Mouse (Mus musculus) cortical plate, adult 2 months (tissue): ENCODE data around the gene B4galt5. TPM values are rescaled to one million over a fixed set of nuclear protein-coding genes. Genes with fewer than 3 reads are reported as not detected.
A peak's percentile ranks its signal among the peaks of the same experiment; 100 is the strongest.

Experiments
- H3K27ac ChIP-seq: fragments of 200-500 bp; 2 replicates; pipeline ENCODE4 v1.5.1; 2012; ENCODE audit warnings: low read length, control low read depth, inconsistent platforms; ENCODE audit not compliant: insufficient read depth
- H3K4me1 ChIP-seq: fragments of 200-500 bp; 2 replicates; pipeline ENCODE4 v1.6.1; 2011; ENCODE audit warnings: low read length; ENCODE audit not compliant: control insufficient read depth, insufficient read depth
- H3K4me3 ChIP-seq: fragments of 200-500 bp; 2 replicates; pipeline ENCODE4 v1.5.1; 2011; ENCODE audit warnings: mild to moderate bottlenecking, low read length, control low read depth; ENCODE audit not compliant: insufficient read depth
- CTCF ChIP-seq: fragments of 200-500 bp; IDR thresholded peaks from 2 replicates; pipeline ENCODE4 v1.5.1; 2011; ENCODE audit warnings: mild to moderate bottlenecking, control low read depth, low read length; ENCODE audit not compliant: insufficient read depth; ENCODE audit errors: extremely low read depth
- POLR2A ChIP-seq: fragments of 200-500 bp; IDR thresholded peaks from 2 replicates; pipeline ENCODE4 v1.6.1; 2011; ENCODE audit warnings: mild to moderate bottlenecking, low read length, control low read depth; ENCODE audit not compliant: insufficient read depth; ENCODE audit errors: extremely low read depth
- polyA plus RNA-seq: library from polyadenylated mRNA; depleted of rRNA; stranded (reverse); fragments of >200 nt; gene quantifications from 2 replicates; pipeline ENCODE4 v1.2.3, GENCODE M21; 2012

The B4galt5 gene
- polyA plus RNA-seq, 1 experiment = 35.3 TPM

DNA sequence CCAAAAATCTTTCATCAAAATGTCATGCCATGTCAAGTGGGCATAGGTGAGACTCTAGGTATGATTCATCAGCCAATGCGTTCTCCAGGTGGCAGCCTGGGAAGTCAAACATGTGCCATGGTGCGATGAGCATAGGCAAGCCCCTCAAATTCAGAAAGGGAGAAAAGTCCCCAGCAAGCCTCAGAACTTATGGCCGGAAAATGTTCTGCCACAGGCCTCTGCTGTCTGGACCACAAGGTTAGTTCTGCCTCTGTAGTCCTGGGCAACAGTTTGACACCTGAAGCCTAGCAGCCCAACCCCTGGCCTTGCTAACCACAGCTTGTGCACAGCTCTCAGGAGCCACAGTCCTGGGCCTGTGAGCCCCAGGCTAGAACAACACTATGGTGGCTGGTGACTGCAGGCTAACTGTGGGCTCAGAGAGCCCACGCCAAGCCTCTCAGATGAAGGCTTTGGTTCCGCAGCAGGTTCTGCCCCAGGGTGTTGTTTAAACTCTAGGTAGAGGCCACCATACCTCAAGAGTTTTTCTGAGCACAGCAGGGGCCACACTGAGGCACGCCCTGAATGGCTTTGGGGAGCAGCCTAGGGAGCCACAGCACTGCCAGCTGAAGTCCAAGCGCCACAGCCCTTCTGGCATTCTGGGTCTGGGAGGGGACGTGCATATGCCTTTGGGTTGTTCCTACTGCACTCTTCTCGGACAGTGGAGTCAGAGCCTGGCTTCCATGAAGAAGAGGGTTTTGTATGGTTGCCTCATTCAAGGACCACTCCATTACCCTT is 14.5 kb upstream of the B4galt5 start:
- TF ChIP-seq POLR2A (no peak), CTCF (no peak)
- Histone ChIP-seq H3K4me3 (no peak overlapping the region), H3K4me1 (no peaks in the 10 kb centered on the region), H3K27ac (no peak overlapping the region)

- H3K27ac ChIP-seq = no peak overlapping the region
- TF ChIP-seq CTCF (no peak), POLR2A (no peak)
Observed at GRCm38 (mm10) chr2:167358499-167358898, 9.5 kb upstream of the B4galt5 start.

DNA sequence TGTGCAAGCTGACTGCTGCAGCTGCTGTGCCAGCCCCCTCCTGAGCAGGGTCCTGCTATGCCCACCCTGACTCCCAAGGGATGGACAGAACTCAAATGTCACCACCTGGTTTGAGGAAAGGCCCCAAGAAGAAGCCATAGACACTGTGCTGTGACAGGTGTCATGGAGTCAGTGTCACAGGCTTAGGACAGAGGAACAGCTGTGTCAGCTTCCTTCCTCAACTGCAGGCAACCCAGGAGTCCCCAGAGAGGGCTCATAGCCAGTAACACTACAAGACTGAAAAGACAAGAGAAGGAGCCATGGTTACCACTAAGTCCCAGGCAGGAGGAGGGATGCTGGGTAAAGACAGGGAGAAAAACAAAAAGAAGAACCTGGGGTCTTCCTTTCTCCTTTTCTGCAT is 7.9 kb upstream of the B4galt5 start:
- no peaks in the 10 kb centered on the region for H3K4me1 ChIP-seq
- H3K4me3 ChIP-seq = no peak overlapping the region
- no peak overlapping the region for H3K27ac ChIP-seq
- TF ChIP-seq CTCF (no peak), POLR2A (no peak)

More at GRCm38 (mm10) chr2:167358499-167358898, 9.5 kb upstream of the B4galt5 start:
- H3K4me3 ChIP-seq = no peak overlapping the region
- no peaks in the 10 kb centered on the region for H3K4me1 ChIP-seq

GRCm38 (mm10) chr2:167354611-167355165 is 5.7 kb upstream of the B4galt5 start:
- H3K27ac ChIP-seq = no peak overlapping the region
- no peaks in the 10 kb centered on the region; the same call in 1 of the 2 replicates for H3K4me1 ChIP-seq
- no peak overlapping the region for H3K4me3 ChIP-seq
- no peak for TF ChIP-seq CTCF
- TF ChIP-seq POLR2A = no peak

DNA sequence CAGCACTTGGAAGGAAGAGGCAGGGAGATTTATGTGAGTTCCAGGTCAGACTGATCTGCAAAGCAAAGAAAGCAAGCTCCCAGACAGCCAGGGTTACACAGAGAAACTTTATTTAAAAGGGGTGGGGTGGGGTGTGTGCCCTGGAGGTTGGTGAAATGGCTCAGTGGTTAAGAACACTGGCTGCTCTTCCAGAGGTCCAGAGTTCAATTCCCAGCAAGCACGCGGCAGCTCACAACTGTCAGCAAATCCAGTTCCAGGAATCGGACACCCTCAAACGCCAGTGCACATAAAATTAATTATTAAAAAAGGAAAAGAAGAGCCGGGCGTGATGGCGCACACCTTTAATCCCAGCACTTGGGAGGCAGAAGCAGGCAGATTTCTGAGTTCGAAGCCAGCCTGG is 5.1 kb upstream of the B4galt5 start:
- H3K27ac ChIP-seq = no peak overlapping the region
- H3K4me3 ChIP-seq = no peak overlapping the region
- no peaks in the 10 kb centered on the region; the same call in 1 of the 2 replicates for H3K4me1 ChIP-seq
- TF ChIP-seq CTCF (no peak), POLR2A (no peak)

DNA sequence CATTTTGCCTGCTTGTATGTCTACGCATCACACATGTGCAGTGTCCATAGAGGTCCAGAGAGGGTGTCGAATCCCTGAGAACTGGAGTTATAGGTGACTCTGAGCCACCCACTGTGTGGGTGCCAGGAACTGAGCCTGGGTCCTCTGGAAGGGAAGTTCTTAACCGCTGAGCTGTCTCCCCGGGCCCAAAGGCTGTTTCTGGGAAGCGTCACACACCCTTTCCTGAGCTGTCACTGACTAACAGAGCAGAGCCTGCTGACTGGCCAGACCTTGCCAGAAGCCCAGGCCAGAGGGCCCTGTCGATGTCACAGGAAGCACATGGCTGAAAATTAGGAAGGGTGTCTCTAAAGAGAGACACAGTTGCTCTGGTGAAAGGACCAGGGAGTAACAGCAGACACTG is 3.5 kb upstream of the B4galt5 start:
- no peak for TF ChIP-seq CTCF
- TF ChIP-seq POLR2A = no peak
- H3K27ac ChIP-seq = no peak overlapping the region
- no peak overlapping the region for H3K4me3 ChIP-seq
- H3K4me1 ChIP-seq = no peaks in the 10 kb centered on the region; the same call in 1 of the 2 replicates

DNA sequence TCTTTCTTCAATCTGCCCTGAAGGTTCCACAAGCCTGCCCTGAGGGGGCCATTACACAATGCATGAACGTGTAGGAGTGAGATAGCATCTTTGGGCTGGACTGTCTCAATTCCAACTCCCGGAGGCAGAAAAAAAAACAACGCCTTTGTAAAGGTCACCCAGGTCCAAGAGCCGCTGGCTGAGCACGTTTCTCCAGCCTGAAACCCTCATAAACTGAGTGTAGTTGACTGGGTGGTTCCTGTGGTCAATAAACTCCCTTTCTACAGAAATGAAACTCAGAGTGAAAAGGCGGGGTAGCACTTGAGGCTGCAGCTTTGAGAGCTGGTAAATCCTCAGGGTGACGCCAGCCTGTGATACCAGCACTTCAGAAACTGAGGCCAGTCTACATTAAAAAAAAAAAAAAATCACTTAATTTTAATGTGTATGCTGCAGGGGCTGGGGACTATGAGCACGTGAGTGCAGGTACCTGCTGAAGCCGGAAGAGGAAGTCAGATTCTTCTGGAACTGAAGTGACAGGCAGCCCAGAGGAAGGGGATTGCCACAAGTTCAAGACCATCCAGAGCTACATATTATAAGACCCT is 2.5 kb upstream of the B4galt5 start:
- Histone ChIP-seq H3K27ac (no peak overlapping the region), H3K4me1 (peaks cover 3% of the 10 kb centered on the region; the same call in 1 of the 2 replicates), H3K4me3 (no peak overlapping the region)
- TF ChIP-seq POLR2A (no peak), CTCF (no peak)

DNA sequence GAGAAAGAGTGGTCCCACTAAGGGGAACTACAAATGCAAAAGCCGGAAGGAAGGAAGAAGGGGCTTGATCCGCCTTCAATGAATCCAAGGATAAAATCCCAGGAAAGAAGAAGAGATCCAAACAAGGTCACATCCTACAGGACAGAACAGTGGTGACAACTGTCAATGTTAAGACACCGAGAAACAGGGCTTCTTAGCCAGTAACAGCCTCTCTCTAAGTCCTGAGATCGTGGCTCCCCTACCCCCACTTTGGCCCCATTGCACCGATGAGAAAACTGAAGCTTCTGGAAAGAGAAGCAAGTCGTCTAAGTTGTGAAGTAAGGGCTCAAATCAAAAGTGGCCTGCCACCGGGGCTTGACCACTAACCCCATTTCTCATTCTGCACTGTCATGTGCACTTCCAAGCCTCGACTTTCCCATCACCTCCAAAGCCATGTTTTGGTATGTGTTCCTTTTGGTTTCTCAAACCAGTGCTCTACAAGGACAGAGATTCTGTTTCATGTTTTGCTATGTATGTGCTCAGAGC is 1.2 kb upstream of the B4galt5 start:
- H3K4me1 ChIP-seq = peaks cover 3% of the 10 kb centered on the region; the same call in 1 of the 2 replicates
- TF ChIP-seq CTCF (no peak), POLR2A (no peak)
- H3K27ac ChIP-seq = no peak overlapping the region
- H3K4me3 ChIP-seq = no peak overlapping the region; the same call in 1 of the 2 replicates

- H3K4me3 ChIP-seq = peak overlapping the region; percentile 80
- no peak overlapping the region for H3K27ac ChIP-seq
- peaks cover 3% of the 10 kb centered on the region; the same call in 1 of the 2 replicates for H3K4me1 ChIP-seq
- TF ChIP-seq POLR2A = no peak
- no peak for TF ChIP-seq CTCF
Observed at GRCm38 (mm10) chr2:167349283-167349936, 427 bp upstream of the B4galt5 start.

GRCm38 (mm10) chr2:167347991-167348375 is 1.0 kb downstream of the B4galt5 start:
- peaks cover 3% of the 10 kb centered on the region; the same call in 1 of the 2 replicates for H3K4me1 ChIP-seq
- H3K27ac ChIP-seq = peak overlapping the region; percentile 7; the same call in 1 of the 2 replicates
- no peak for TF ChIP-seq POLR2A
- no peak for TF ChIP-seq CTCF
- peak overlapping the region; percentile 80 for H3K4me3 ChIP-seq
